11 mouse cellular contexts compared by ENCODE assay signal in the genomic region with DNA sequence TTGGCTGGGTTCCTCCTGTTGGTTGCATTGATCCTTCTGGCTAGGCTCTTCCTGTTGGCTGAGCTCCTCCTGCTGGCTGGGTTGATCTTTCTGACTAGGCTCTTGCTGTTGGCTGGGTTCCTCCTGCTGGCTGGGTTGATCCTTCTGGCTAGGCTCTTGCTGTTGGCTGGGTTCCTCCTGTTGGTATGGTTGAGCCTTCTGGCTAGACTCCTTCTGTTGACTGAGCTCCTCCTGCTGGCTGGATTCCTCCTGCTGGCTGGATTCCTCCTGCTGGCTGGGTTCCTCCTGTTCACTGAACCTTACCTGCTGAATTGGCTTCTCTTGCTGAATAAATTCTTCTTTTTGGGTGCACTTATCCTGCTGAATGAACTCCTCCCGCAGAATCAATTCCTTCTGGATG. TPM values are rescaled to one million over a fixed set of nuclear protein-coding genes. Genes with fewer than 3 reads are reported as not detected.
A peak's percentile ranks its signal among the peaks of the same experiment; 100 is the strongest.
DNase-seq lines count a peak whose midpoint lies in the region; ATAC-seq lines count a peak whose summit lies in the region.
"Had no signal": no experiment of that assay in that cellular context is flagged by ENCODE, and none has a peak within 500 bp of the region (broad histone marks: within the 10 kb centered on the region; RNA-seq: fewer than 3 reads in every experiment).

No protein-coding gene starts in this region.

- 100% methylated on average over 1 of the region's 1 CpGs for WGBS in kidney, embryonic 16.5 days
- 100% methylated on average over 1 of the region's 1 CpGs for WGBS in midbrain, embryonic 13.5 days

- peak; percentile 79 for DNase-seq in kidney, adult 11 months
- DNase-seq in cerebellum, adult 11-12 months = peak; percentile 97
- peak; percentile 90 for DNase-seq in gonadal fat pad, adult 2 months (ENCODE audit: low read depth)
- DNase-seq in right cerebral cortex, adult 18-20 months = peak; percentile 64
- DNase-seq in urinary bladder, adult 2 months (ENCODE audit: low spot score) = no peak
- no peak for DNase-seq in lung, postnatal 4 days

- no peak overlapping the region for H3K4me3 ChIP-seq in kidney, embryonic 16.5 days (ENCODE audit: low read length)
- no peak overlapping the region for H3K4me3 ChIP-seq in midbrain, embryonic 13.5 days (replicated peaks)
- H3K4me3 ChIP-seq: embryonic facial prominence, embryonic 15.5 days; neural tube, embryonic 12.5 days had no signal

- no peak overlapping the region for H3K9ac ChIP-seq in kidney, embryonic 16.5 days (replicated peaks; ENCODE audit: low read length)
- no peak overlapping the region for H3K9ac ChIP-seq in midbrain, embryonic 13.5 days (replicated peaks)
- H3K9ac ChIP-seq: embryonic facial prominence, embryonic 15.5 days; neural tube, embryonic 12.5 days had no signal

- no peak overlapping the region for H3K4me2 ChIP-seq in kidney, embryonic 16.5 days (replicated peaks; ENCODE audit: low read depth, low read length)
- no peak overlapping the region for H3K4me2 ChIP-seq in midbrain, embryonic 13.5 days (replicated peaks)
- H3K4me2 ChIP-seq: embryonic facial prominence, embryonic 15.5 days; neural tube, embryonic 12.5 days had no signal

- peaks cover 28% of the 10 kb centered on the region for H3K36me3 ChIP-seq in kidney, embryonic 16.5 days (ENCODE audit: insufficient read depth, low read length)
- peaks cover 59% of the 10 kb centered on the region for H3K36me3 ChIP-seq in midbrain, embryonic 13.5 days

- no peak overlapping the region for H3K27ac ChIP-seq in kidney, embryonic 16.5 days (ENCODE audit: low read length)
- no peak overlapping the region for H3K27ac ChIP-seq in midbrain, embryonic 13.5 days
- H3K27ac ChIP-seq: embryonic facial prominence, embryonic 15.5 days; neural tube, embryonic 12.5 days had no signal

- H3K4me1 ChIP-seq in kidney, embryonic 16.5 days (ENCODE audit: insufficient read depth, low read length) = peaks cover 2% of the 10 kb centered on the region; the same call in 1 of the 2 replicates
- H3K4me1 ChIP-seq in midbrain, embryonic 13.5 days (replicated peaks) = peaks cover 6% of the 10 kb centered on the region

- H3K9me3 ChIP-seq in kidney, embryonic 16.5 days (ENCODE audit: low read length) = no peaks in the 10 kb centered on the region
- no peaks in the 10 kb centered on the region for H3K9me3 ChIP-seq in midbrain, embryonic 13.5 days
- H3K9me3 ChIP-seq: embryonic facial prominence, embryonic 15.5 days; neural tube, embryonic 12.5 days had no signal

- no peaks in the 10 kb centered on the region for H3K27me3 ChIP-seq in kidney, embryonic 16.5 days (ENCODE audit: insufficient read depth, low read length)
- H3K27me3 ChIP-seq in midbrain, embryonic 13.5 days = no peaks in the 10 kb centered on the region
- H3K27me3 ChIP-seq: embryonic facial prominence, embryonic 15.5 days; neural tube, embryonic 12.5 days had no signal

- no peak for ATAC-seq in kidney, embryonic 16.5 days (ENCODE audit: low FRiP score, low TSS enrichment)
- no peak for ATAC-seq in midbrain, embryonic 13.5 days

RNA-seq across cellular contexts. Expression of a gene that starts 28.8 kb away (rescaled TPM):
- 9.0 and 9.9 TPM in 2 replicates for polyA plus RNA-seq in kidney, embryonic 16.5 days (2015; fragmentation: Nextera tagmentation; extraction: Ambion mirVana)
- polyA plus RNA-seq in gonadal fat pad, adult 2 months (2012; rRNA removed) = 3.1 and 5.1 TPM in 2 replicates
- polyA plus RNA-seq in urinary bladder, adult 2 months (2012; rRNA removed) = 3.2 and 3.8 TPM in 2 replicates
- polyA plus RNA-seq in midbrain, embryonic 13.5 days (2015; fragmentation: Nextera tagmentation; extraction: Ambion mirVana) = 20.8 and 21.4 TPM in 2 replicates

RNA-seq across cellular contexts. Expression of a gene that starts 39.8 kb away (rescaled TPM):
- polyA plus RNA-seq in kidney, embryonic 16.5 days (2015; fragmentation: Nextera tagmentation; extraction: Ambion mirVana) = not detected in 2 replicates
- polyA plus RNA-seq in gonadal fat pad, adult 2 months (2012; rRNA removed) = not detected in 2 replicates
- not detected in 2 replicates for polyA plus RNA-seq in urinary bladder, adult 2 months (2012; rRNA removed)
- polyA plus RNA-seq in midbrain, embryonic 13.5 days (2015; fragmentation: Nextera tagmentation; extraction: Ambion mirVana) = 0.03 TPM in 1 of 2 replicates, not detected in the other
- polyA plus RNA-seq: embryonic facial prominence, embryonic 15.5 days; limb, embryonic 11.5 days; neural tube, embryonic 12.5 days had no signal

RNA-seq across cellular contexts. Expression of a gene that starts 44.1 kb away (rescaled TPM):
- polyA plus RNA-seq in kidney, embryonic 16.5 days (2015; fragmentation: Nextera tagmentation; extraction: Ambion mirVana) = 13.6 and 17.5 TPM in 2 replicates
- 2.2 and 2.8 TPM in 2 replicates for polyA plus RNA-seq in gonadal fat pad, adult 2 months (2012; rRNA removed)
- 12.3 and 13.9 TPM in 2 replicates for polyA plus RNA-seq in urinary bladder, adult 2 months (2012; rRNA removed)
- polyA plus RNA-seq in midbrain, embryonic 13.5 days (2015; fragmentation: Nextera tagmentation; extraction: Ambion mirVana) = 33.9 and 36.3 TPM in 2 replicates

RNA-seq across cellular contexts. Expression of a gene that starts 60.0 kb away (rescaled TPM):
- polyA plus RNA-seq in kidney, embryonic 16.5 days (2015; fragmentation: Nextera tagmentation; extraction: Ambion mirVana) = 36.0 and 38.8 TPM in 2 replicates
- 15.5 and 16.2 TPM in 2 replicates for polyA plus RNA-seq in gonadal fat pad, adult 2 months (2012; rRNA removed)
- polyA plus RNA-seq in urinary bladder, adult 2 months (2012; rRNA removed) = 21.9 and 22.2 TPM in 2 replicates
- 31.8 and 31.9 TPM in 2 replicates for polyA plus RNA-seq in midbrain, embryonic 13.5 days (2015; fragmentation: Nextera tagmentation; extraction: Ambion mirVana)

Comparison
In these comparisons a context has a peak if more than half of its experiments do, and no peak if none do; other contexts are left out.
1. DNase-seq: peak in kidney, adult 11 months (single experiment), cerebellum, adult 11-12 months (single experiment), gonadal fat pad, adult 2 months (single experiment) and right cerebral cortex, adult 18-20 months (single experiment); none in urinary bladder, adult 2 months (single experiment) and lung, postnatal 4 days (0 of 2).